Mouse (Mus musculus) spleen, adult 18-20 months (tissue): ENCODE measurements around the gene Rbms3.
A peak's percentile ranks its signal among the peaks of the same experiment; 100 is the strongest.

Source experiments
- DNase-seq, 2 experiments: peaks; one replicate each; pipeline ENCODE4 v3.0.0; 2022; ENCODE audit warnings: mixed read lengths in 2 of 2

Rbms3 gene

GRCm38 (mm10) chr9:117371980-117372379 is 257.7 kb downstream of the Rbms3 start:
- DNase-seq = no peak

- no peak for DNase-seq
These were observed 259.6 kb downstream of the Rbms3 start for GRCm38 (mm10) chr9:117370086-117370485.

- no peak for DNase-seq
These were observed 261.7 kb downstream of the Rbms3 start for GRCm38 (mm10) chr9:117368016-117368415.

GRCm38 (mm10) chr9:117364610-117365009 is 265.1 kb downstream of the Rbms3 start:
- DNase-seq = no peak

GRCm38 (mm10) chr9:117361431-117361830 is 268.3 kb downstream of the Rbms3 start:
- DNase-seq = no peak

GRCm38 (mm10) chr9:117356764-117357442 is 272.8 kb downstream of the Rbms3 start:
- DNase-seq = peak in 1 of 2 experiments; percentile 5

- no peak for DNase-seq
These were observed 274.2 kb downstream of the Rbms3 start for GRCm38 (mm10) chr9:117355501-117355900.

GRCm38 (mm10) chr9:117342336-117342735 is 287.4 kb downstream of the Rbms3 start:
- no peak for DNase-seq

GRCm38 (mm10) chr9:117330681-117331080 is 299.0 kb downstream of the Rbms3 start:
- DNase-seq = no peak

- DNase-seq = no peak
These were observed 310.4 kb downstream of the Rbms3 start for GRCm38 (mm10) chr9:117319271-117319670.

- DNase-seq = no peak
These were observed 311.3 kb downstream of the Rbms3 start for GRCm38 (mm10) chr9:117318461-117318860.

GRCm38 (mm10) chr9:117317251-117317650 is 312.5 kb downstream of the Rbms3 start:
- no peak for DNase-seq

GRCm38 (mm10) chr9:117313642-117314041 is 316.1 kb downstream of the Rbms3 start:
- no peak for DNase-seq

GRCm38 (mm10) chr9:117309809-117310208 is 319.9 kb downstream of the Rbms3 start:
- no peak for DNase-seq

- no peak for DNase-seq
These were observed 330.7 kb downstream of the Rbms3 start for GRCm38 (mm10) chr9:117298991-117299390.

- DNase-seq = no peak
These were observed 331.8 kb downstream of the Rbms3 start for GRCm38 (mm10) chr9:117297662-117298531.

- DNase-seq = no peak
These were observed 338.5 kb downstream of the Rbms3 start for GRCm38 (mm10) chr9:117291066-117291850.

GRCm38 (mm10) chr9:117274846-117275245 is 354.9 kb downstream of the Rbms3 start:
- no peak for DNase-seq

- DNase-seq = no peak
These were observed 370.1 kb downstream of the Rbms3 start for GRCm38 (mm10) chr9:117259614-117260013.

GRCm38 (mm10) chr9:117253361-117253760 is 376.4 kb downstream of the Rbms3 start:
- no peak for DNase-seq

GRCm38 (mm10) chr9:117252411-117252861 is 377.3 kb downstream of the Rbms3 start:
- no peak for DNase-seq

- no peak for DNase-seq
These were observed 378.0 kb downstream of the Rbms3 start for GRCm38 (mm10) chr9:117251521-117252368.
